Mouse (Mus musculus) adrenal gland, postnatal 36 days (tissue): Measurements from ENCODE around the gene Fat3. TPM values are rescaled to one million over a fixed set of nuclear protein-coding genes. Genes with fewer than 3 reads are reported as not detected.

ENCODE experiments used
- DNase-seq, 2 experiments: peaks; one replicate each; pipeline ENCODE4 v3.0.0; 2021; ENCODE audit warnings: mixed read lengths in 1 of 2
- total RNA-seq, 2 experiments: library from RNA; stranded (reverse); gene quantifications; 2 replicates each; pipeline ENCODE4 v1.2.3; 2021

Gene Fat3
- total RNA-seq, 2 experiments from 2014 or later: 3.2 to 5.0 TPM

GRCm38 (mm10) chr9:16011382-16011781 is 489.7 kb downstream of the Fat3 start:
- DNase-seq: no peak

- DNase-seq: no peak
Measured at GRCm38 (mm10) chr9:16007516-16007915, 493.6 kb downstream of the Fat3 start.

- DNase-seq: no peak
Measured at GRCm38 (mm10) chr9:16002991-16003390, 498.1 kb downstream of the Fat3 start.

- DNase-seq: no peak
Measured at GRCm38 (mm10) chr9:15994762-15995161, 506.3 kb downstream of the Fat3 start.

GRCm38 (mm10) chr9:15994177-15994576 is 506.9 kb downstream of the Fat3 start:
- no peak for DNase-seq

GRCm38 (mm10) chr9:15992158-15992846 is 508.8 kb downstream of the Fat3 start:
- DNase-seq: no peak

GRCm38 (mm10) chr9:15978317-15978716 is 522.8 kb downstream of the Fat3 start:
- no peak for DNase-seq

- DNase-seq: peak in 1 of 2 experiments; percentile 12
Measured at GRCm38 (mm10) chr9:15976959-15977663, 524.0 kb downstream of the Fat3 start.

GRCm38 (mm10) chr9:15975999-15976398 is 525.1 kb downstream of the Fat3 start:
- no peak for DNase-seq

- no peak for DNase-seq
Measured at GRCm38 (mm10) chr9:15972201-15972600, 528.9 kb downstream of the Fat3 start.

GRCm38 (mm10) chr9:15971393-15971792 is 529.7 kb downstream of the Fat3 start:
- peak in 1 of 2 experiments; percentile 10 for DNase-seq

- peak; percentile 56 to 63 for DNase-seq
Measured at GRCm38 (mm10) chr9:15964198-15964597, 536.9 kb downstream of the Fat3 start.

GRCm38 (mm10) chr9:15962886-15963285 is 538.2 kb downstream of the Fat3 start:
- no peak for DNase-seq

- DNase-seq: no peak
Measured at GRCm38 (mm10) chr9:15958224-15958787, 542.8 kb downstream of the Fat3 start.

GRCm38 (mm10) chr9:15957816-15958215 is 543.3 kb downstream of the Fat3 start:
- peak in 1 of 2 experiments; percentile 7 for DNase-seq

- no peak for DNase-seq
Measured at GRCm38 (mm10) chr9:15955147-15955782, 545.8 kb downstream of the Fat3 start.

GRCm38 (mm10) chr9:15954338-15954704 is 546.8 kb downstream of the Fat3 start:
- DNase-seq: no peak

GRCm38 (mm10) chr9:15953585-15954337 is 547.3 kb downstream of the Fat3 start:
- DNase-seq: no peak

GRCm38 (mm10) chr9:15948086-15948485 is 553.0 kb downstream of the Fat3 start:
- no peak for DNase-seq

- no peak for DNase-seq
Measured at GRCm38 (mm10) chr9:15944182-15944581, 556.9 kb downstream of the Fat3 start.

- DNase-seq: no peak
Measured at GRCm38 (mm10) chr9:15943486-15944153, 557.5 kb downstream of the Fat3 start.

GRCm38 (mm10) chr9:15941818-15942217 is 559.3 kb downstream of the Fat3 start:
- no peak for DNase-seq
